Mouse (Mus musculus) left cerebral cortex, adult 11 months (tissue): ENCODE results near the gene Wrap73.

ENCODE experiments used
- DNase-seq: peaks from one replicate; pipeline ENCODE4 v3.0.0; 2022; ENCODE audit warnings: low spot score

The Wrap73 gene

DNA sequence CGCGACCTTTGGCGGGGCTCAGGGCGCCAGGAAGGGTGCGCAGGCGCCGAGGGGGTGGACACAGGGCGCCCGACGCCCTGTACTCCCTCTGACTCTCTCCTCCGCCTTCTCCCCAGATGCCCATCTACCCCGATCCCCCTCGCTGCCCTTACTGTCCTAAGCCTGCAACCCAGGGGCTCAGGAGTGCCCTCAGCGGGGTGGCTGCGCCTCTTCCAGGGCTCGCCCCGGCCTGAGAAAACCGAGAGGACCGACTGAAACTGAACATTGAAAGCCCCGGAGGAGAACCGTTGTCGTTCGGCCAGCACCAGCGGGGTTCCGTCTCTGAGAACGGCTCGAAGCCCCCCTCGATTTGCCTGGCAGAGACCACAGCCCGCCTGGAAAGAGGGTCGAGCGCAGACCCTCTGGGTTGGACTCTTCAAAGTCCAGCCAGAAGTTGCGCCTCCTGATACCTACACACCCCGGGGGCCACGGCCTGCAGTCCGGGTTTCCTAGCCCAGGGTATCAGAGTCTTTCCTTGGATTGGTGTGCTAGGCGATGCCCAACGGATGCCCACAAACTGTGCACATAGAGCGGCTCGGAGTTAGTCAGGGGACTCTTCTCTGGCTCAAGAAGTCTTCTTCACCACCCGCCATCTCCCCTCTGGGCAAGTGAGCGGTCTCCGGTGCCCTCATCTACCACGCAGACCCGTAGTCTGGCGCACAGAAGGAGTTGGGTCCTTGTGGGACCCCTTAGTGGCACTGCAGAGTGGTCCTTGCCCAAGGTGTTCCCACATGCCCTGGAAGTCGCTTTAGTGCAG lies 1.8 kb upstream of the Wrap73 start:
- no peak for DNase-seq

DNA sequence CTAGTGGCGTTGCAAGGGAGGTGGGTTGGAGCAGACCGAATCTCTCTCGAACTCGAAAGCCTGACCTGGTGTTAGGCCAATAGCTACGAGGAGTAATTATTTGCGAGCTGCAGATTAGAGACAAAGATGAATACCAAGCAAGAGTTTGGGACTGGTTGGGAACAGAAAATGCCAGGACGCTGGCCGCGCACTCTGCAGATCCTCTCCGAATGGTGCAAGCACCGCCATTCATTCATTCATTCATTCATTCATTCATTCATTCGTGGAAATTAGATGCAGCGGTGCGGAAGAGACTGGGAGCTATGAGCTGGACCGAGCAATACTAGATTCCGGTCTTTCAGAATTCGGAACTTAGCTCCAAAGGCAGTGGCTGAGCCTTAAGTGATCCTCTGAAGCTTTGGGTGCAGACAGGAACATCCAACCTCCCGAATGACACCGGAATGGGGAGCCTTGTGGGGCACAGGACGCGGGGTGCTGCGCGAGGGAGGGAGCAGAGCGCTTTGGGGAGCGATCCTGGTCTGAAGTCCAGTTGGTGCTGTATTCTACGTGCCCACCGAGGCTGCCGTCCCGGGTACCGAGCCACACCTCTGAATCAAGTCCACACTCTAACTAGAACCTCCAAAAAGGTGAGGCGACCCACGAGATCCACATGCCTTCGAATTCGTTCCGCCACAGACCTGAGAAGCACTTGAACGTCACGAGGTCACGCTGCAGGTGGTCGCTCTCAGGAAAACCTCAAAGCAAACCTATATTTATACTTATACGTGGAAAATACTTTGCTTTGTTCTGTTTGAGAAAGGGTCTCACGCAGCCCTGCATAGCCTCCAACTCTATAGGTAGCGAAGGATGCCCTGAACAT lies 934 bp upstream of the Wrap73 start:
- DNase-seq: no peak

DNA sequence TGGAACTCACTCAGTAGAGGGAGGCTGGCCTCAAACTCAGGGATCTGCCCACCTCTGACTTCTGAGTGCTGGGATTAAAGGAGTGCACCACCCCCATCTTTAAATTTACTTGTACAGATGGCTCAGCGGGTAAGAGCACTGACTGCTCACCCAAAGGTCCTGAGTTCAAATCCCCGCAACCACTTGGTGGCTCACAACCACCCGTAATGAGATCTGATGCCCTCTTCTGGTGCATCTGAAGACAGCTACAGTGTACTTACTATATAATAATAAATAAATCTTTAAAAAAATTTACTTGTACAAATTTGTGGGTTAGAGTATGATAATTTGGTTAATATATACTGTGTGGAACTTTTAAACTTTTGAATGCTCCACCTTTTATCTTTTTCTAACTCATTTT lies 2.5 kb downstream of the Wrap73 start:
- DNase-seq: no peak

DNA sequence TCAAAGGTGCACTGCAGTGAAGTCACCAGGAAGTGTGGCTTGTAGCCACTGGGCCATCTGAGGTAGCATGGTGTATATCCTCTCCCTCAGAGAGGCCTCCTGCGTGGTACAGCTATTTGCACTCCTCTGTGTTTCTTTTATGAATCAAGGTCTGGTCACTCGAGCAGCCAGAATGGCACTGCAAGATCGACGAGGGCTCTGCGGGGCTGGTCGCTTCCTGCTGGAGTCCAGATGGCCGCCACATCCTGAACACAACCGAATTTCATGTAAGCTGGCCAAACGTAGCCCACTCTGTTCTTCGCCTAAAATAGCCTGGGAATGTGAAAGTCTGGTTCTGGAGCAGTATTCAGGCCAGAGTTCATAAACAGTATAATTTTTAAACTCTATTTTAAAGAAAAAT lies 4.2 kb downstream of the Wrap73 start:
- DNase-seq: no peak

DNA sequence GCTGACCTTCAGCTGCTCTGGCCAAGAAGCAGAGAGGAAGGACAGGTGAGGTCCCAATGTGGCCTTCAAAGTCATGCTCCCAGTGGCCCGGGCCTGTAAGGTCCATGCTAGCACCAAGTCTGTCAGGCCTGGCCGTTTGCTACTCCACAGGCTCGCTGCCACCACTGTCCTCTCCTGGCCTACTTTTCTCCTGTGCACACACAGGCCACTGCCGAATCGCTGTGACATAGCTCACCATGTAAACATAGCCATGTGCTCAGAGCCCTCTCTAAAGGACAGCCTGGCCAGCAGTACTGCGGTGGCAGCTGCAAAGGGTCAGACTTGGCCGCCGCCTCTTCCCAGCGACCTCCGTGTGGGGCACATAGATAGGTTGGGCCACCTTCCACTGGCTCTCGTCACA lies 11.9 kb downstream of the Wrap73 start:
- DNase-seq: no peak

DNA sequence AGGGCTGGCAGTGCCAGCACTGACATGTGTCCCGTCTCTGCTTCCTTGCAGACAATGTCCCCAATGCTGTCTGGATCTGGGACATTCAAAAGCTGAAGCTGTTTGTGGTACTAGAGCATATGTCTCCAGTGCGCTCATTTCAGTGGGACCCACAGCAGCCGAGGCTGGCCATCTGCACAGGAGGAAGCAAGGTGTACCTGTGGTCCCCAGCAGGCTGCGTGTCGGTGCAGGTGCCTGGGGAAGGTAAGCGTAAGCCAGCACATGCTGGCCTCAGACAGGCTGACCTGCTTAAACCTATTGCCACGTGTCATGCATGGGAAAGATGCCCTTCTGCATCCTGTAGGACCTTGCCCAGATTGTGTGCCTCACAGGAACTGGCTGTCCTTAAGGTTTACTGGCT lies 13.9 kb downstream of the Wrap73 start:
- no peak for DNase-seq

DNA sequence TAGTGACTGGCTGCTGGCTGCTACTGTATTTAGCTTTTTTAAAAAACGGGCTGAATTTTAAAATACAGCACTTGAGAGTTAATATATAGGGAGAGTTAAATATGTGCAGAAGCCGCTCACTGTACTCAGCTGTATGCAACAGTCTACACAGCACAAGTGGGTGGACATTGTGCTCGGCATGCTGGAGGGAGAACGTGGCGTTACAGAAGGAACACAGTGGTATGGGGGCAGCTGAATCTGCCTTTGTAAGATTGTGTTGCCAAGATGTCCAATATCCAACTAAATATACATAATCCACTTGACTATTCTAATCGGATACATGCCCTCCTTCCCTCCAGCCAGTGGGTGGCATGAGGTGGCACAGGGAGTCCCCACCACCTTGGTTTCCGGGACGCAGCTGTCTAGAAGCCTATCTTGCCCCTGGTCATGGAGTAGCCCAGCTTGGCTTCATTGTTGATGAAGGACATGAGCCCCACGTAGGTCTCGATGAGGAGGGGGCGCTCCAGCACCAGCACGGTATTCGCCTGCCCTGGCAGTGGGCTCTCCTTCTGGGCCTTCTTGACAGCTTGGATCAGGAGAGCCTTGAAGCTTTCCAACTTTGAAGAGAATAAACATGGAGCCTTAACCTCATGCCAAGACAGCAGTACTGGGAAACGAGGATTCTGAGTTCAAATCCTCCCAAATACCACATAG lies 15.9 kb downstream of the Wrap73 start:
- no peak for DNase-seq

DNA sequence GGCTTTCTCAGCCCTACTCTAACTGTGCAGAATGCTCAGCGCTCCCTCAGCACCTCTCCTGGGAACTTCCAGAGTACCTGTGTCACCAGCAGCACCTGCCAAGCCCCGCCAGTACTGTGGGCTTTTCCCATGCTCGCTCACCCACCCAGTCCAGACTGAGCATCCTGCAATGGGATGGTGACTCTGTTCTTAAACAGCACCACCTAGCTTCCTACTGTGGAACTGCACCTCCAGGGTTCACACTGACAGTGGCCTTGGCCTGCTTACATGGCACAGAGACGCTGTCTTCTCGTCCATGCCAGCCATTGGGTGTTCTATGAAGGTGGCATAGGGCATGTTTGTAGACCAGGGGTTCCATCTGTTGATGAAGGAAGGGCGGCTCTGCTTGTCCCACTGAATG lies 16.8 kb downstream of the Wrap73 start:
- peak; percentile 76 for DNase-seq

DNA sequence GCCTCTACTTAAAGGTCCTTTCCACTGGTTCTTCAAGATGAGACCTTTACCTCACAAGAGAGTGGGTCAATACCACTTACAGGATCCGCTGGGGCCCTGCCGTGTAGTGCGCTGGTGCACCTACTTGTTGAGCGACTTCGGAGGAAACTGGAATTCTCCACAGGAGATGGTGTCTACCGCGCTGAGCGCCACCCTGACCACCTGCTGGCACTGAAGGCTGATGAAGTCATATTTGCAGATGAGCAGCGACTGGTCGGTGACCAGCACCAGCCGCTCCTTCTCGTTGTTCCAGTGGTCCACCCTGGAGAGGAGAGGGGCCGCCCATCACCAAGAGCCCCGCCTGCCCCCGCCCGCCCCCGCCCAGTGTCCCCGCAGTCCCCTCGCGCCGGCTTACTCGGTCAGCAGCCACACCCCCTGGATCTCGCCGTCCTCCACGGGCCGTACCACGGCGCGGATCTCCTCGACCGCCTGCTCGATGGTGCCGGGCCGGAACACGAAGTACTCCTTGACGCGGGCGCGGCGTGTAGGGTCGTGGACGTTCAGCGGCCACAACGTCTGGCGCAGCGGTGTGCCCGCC lies 17.9 kb downstream of the Wrap73 start:
- no peak for DNase-seq

DNA sequence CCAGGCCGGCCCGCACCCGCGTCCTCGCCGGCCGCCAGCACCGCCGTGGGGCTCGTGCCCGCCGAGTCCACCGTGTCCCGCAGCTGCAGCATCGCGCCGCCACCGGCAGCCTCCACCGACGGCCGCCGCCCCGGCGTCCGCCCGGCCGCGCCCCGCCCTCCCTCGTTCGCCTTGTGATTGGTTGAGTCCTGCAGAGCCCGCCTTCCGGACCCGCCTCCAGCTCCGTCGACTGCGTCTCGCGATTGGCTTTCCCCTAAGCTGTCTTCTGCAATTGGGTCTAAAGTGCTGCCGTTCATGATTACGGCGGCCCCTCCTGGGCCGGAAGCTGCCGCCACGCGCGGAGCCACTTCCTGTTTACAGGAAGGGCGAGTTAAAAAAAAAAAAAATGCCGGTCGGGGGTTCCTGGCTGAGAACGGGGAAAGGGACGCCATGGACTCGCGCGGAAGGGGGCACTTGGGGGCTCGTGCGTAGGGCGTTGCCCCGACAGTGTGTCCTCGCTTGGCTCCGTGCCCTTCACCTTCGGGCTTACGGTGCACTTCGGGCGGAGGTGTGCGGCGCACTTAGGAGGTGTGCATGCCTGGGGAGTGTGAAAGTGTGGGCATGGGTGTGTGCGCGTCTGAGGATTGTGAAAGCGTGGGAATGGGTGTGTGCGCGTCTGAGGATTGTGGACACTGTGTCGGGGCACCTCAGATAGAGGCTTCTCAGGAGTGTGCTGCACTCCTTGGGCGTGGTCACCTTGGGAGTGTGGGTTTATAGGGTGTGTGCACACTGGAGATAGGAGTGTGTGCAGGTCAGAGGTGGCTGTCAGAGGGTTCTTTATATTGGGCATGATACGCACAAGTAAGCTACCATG lies 18.6 kb downstream of the Wrap73 start, which contains the start of gene Tprgl:
Gene Tprgl (minus strand): TSS at position 129 of the 853 bp plus-strand sequence.
- DNase-seq: peak; percentile 94

DNA sequence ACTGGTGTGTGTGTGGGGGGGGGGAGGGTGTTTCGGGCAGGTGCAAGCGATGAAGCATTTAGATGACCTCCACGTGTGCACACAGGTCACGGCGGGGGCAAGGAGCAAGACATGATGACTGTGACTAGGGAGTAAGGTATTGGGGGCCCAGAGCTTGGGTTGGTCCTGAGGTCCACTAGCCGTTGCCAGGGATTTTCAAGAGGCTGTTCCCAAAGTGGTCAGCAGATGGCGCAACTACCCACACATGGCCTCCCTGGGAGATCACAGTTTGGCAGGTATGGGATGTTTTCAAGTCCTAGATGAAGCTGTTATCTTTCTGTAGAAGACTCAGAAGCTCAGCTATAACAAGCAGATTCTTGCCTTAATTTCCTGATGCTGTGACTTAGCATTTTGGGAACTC lies 21.1 kb downstream of the Wrap73 start:
- no peak for DNase-seq

DNA sequence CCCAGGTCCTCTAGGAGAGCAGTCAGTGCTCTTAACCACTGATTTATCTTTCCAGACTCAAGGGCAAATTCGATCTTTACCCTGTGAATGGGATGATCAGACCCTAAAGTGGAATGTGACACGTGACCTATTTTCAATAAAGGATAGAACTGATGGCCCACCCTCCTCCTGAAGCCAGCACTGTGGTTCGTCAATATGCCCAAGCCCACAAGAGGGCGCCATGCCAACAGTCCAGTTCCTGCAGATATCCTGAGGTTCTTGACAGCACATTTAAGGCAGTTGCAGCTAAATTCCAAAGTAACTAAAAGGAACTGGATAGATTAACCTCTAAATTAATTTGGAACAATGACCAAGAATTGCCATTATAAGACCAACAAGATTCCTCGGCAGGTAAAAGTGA lies 24.9 kb downstream of the Wrap73 start:
- no peak for DNase-seq

DNA sequence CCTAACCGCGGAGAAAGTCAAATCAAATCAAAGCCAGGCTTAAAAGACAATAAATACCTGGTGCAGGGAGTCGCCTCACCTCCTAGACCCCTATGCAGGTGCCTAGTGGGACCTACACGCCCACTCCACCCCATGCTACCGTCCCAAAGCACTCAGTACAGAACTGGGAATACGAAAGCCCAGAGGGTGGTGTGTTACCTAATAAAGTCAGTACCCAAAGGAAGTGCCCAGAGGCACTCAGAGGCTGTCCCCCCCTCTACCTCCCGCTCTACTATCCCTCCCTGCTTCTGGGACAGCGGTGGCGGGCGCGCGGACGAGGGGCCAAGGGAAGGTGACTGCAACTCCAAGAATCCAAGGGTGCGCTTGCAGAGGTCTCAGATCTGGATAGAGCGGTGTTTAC lies 27.8 kb downstream of the Wrap73 start:
- DNase-seq: no peak

DNA sequence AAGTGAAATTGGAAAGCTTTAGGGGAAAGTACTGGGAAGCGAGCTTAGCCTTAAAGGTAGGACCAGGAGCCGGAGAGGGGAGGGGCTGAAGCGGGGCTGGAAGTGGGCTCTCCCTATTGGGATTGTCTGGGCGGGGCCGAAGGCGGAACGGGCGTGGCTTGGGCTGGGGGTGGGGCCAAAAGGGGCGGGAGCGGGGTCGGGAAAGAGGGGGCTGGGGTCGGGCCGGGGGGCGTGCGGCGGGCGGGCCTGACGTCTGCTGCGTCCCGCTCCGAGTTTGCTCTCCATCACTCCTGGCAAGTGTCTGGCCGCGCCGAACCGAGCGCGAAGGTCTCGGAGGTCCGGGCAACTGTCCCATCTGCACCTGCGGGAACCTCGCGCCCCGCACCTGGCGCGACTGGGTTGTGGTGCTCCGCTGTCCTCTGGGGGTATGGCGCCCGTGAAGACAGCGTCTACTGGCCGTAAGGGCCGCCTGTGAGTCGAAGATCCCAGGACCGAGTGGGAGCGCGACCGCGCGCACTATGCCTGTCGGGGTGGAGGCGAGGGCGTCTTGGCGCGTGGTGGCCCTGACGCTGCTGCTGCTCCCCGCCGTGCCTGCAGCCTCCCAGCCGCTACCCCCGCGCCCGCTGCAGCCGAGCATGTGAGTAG lies 28.5 kb downstream of the Wrap73 start, which contains the start of gene Megf6:
Gene Megf6 (plus strand): TSS at position 225 of the 645 bp plus-strand sequence.
- no peak for DNase-seq

DNA sequence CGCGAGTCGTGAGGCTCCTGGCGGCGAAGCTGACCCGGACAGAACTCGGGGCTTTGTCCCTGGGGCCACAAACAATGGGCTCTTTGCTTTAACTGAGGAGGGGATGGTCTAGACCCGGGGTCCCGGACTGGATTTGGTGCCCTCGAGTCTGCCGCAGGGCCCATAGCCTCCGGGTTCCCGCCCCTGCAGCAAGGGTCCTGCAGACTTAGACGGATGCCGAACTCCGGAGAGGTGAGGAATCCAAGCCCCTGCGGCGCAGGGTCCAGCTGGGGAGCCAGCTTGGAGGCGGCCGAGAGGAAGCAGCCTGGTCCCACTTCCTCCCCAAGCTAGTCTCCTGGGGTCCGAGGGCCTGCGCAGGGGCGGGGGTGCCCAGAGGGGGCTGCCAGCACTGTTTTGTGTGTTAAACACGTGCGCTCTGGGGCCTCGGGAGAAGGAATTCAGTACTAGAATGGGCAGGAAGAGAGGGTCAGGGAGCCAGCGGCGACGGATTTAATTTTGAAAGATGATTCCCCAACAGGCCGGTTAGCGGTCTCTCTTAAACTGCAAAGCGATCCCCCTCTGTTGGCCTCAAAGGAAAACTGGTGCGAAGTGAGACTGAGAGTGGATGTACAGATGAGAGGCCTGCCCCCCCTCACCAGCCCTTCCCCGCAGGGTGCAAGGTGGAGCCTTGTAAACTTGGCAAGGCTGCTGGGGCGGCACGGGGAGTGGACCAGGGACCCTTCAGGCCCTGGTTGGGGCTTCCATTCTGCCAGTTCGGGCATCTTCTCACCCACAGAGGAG lies 29.2 kb downstream of the Wrap73 start:
- DNase-seq: no peak

DNA sequence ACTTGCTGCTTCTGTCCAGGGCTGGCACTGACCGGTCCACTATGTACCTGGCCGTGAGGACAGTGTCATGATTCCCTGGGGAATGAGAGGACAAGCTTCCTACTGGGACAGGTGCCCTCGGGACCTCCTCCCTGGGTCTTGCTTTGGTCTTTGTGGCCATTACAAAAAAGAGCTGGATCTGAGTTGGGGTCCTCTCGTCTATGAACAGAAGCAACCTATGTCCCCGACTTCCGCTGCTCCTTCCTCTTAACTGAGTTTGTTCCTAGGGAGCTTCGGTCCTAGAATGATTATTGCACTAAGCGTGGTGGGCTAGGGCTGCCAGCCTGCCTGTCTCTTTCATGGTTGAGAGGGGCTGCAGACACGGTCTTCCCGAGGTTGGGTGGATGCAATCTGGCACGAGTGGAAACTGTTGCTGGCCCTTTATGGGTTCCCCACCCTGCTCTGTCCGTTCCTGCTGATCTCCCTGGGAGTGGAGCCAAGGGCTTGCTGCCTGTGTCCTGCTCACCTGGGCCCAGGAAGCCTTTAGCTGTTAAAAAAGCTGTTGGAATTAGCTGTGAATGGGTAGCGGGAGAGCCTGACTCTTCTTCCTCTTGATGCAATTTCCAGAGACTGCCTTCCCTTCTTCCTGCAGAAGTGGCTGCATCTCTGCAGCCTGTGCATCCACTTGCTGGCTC lies 29.9 kb downstream of the Wrap73 start:
- no peak for DNase-seq

DNA sequence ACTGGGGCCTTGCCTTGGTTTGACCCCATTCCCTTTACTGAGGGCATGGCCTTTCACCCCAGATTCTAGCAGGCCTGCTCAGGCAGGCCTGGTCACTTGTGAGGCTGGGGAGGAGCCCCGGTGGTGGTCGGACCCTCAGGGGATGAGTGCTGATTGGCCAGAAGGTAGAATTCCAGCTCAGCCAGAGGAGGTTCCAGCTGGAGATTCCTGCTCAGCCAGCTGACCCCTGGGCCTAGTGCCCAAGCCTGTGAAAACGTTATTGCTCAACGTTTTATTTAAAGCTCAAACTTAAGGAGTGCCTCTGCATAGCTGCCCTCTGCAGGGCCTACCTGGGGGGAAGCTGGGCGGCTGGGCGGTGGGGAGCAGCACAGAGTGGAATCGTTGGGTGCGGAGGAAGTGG lies 35.1 kb downstream of the Wrap73 start:
- no peak for DNase-seq

DNA sequence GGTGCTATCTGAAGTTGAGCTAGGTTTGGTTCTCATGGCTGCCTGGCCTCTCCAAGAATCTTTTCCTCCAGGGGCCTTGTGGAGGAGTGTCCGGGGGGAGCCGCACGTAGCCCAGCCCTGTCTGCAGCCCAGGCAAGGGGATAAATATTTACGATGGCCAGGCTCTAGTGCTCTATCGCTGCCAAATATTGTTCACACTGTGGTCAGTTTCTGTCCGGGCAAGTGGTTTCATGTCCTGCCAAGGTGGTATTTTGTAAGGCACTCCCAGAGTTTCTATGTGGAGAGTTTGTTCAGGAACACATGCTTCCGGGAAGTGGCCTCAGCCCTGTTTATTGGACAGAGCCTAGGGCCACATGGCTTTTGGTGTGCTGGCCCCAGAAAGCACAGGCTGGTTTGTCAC lies 38.8 kb downstream of the Wrap73 start:
- no peak for DNase-seq

DNA sequence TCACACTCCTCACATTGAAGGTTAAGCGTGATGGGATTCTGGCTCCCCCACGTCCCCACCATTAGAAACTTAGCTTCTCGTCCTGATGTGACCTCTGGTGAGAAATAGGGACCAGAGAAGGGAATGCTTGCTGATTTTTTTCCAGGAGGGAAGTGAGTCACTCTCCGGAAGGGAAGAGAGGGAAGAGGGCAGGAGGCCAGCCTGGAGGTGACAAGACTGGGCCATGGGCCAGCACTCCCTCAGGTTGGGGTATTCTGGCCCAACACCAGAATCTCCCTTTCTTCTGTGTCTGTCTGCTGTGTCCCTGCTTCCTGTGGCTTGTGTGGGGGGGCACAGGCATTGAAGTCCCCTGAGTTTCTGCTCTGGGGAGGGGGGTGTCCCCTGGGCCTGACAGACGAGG lies 41.4 kb downstream of the Wrap73 start:
- DNase-seq: no peak
